Mouse (Mus musculus): ENCODE data around the gene Rhob. TPM values are rescaled to one million over a fixed set of nuclear protein-coding genes. Genes with fewer than 3 reads are reported as not detected.

Gene Rhob
- polyA plus RNA-seq, 1 experiment, result 299 TPM

GRCm38 (mm10) chr12:8458400-8458799 lies 41.4 kb downstream of the Rhob start:
- Histone ChIP-seq H3K4me1 (ENCODE audit: control insufficient read depth, insufficient read depth, low read length) (peaks cover 10% of the 10 kb centered on the region), H3K27ac (ENCODE audit: insufficient read depth, low read length) (no peak overlapping the region), H3K27me3 (ENCODE audit: control insufficient read depth, insufficient read depth, low read length) (no peaks in the 10 kb centered on the region), H3K4me3 (replicated peaks; ENCODE audit: insufficient read depth, low read depth, low read length) (no peak overlapping the region)
- 93% methylated on average over 8 of the region's 8 CpGs for WGBS
- TF ChIP-seq CTCF (IDR thresholded peaks at IDR 0.05; ENCODE audit: borderline replicate concordance, insufficient read depth, low read depth, low read length) (no peak), POLR2A (IDR thresholded peaks at IDR 0.05; ENCODE audit: borderline replicate concordance, insufficient read depth, low read length) (no peak)
- no peak for DNase-seq

DNA sequence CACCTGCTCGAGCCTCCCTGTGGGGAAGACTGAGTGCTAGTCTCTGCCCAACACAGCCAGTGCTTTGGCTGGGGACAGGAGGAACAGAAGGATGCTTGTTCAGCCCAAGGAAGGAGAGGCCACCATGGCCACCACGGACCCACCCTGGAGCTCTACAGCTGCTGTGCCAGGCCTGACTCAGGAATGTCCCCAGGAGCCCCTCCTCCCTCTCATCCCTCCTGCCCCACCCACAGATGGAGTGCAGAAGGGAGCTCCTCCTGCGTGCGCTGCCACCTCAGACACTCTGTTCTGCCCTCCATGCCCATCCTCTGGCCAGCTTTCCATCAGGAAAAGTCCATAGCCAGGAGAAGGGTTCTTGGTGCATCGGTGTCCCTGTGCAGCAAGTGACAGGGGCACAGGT lies 42.8 kb downstream of the Rhob start:
- H3K4me3 ChIP-seq (replicated peaks; ENCODE audit: insufficient read depth, low read depth, low read length), result no peak overlapping the region
- 52% methylated on average over 5 of the region's 5 CpGs for WGBS
- H3K4me1 ChIP-seq (ENCODE audit: control insufficient read depth, insufficient read depth, low read length), result peaks cover 12% of the 10 kb centered on the region
- no peaks in the 10 kb centered on the region for H3K27me3 ChIP-seq (ENCODE audit: control insufficient read depth, insufficient read depth, low read length)
- TF ChIP-seq POLR2A (IDR thresholded peaks at IDR 0.05; ENCODE audit: borderline replicate concordance, insufficient read depth, low read length), result no peak
- TF ChIP-seq CTCF (IDR thresholded peaks at IDR 0.05; ENCODE audit: borderline replicate concordance, insufficient read depth, low read depth, low read length), result no peak
- H3K27ac ChIP-seq (ENCODE audit: insufficient read depth, low read length), result no peak overlapping the region
- DNase-seq, result no peak

DNA sequence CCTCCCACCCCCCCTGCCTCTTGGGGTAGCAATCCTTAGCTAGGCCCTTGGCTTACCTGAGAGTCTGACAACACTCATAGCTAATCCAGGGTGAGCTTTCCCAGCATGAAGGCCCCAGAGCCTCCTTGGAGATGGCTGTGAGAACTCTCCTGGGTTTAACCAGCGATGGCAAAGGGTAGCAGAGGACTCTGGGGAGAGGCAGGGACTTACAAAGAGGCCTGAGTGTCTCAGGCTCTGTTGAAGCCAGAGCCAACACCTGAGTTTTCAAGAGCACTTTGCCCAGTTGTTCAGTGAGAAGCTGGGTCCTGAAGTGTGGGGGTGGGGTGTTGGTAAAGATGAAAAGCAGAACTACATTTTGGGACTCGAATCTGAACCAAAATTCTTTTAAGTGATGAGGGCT lies 44.8 kb downstream of the Rhob start:
- H3K27ac ChIP-seq (ENCODE audit: insufficient read depth, low read length), result no peak overlapping the region
- H3K27me3 ChIP-seq (ENCODE audit: control insufficient read depth, insufficient read depth, low read length), result no peaks in the 10 kb centered on the region
- TF ChIP-seq CTCF (IDR thresholded peaks at IDR 0.05; ENCODE audit: borderline replicate concordance, insufficient read depth, low read depth, low read length) (no peak), POLR2A (IDR thresholded peaks at IDR 0.05; ENCODE audit: borderline replicate concordance, insufficient read depth, low read length) (no peak)
- DNase-seq, result no peak
- H3K4me3 ChIP-seq (replicated peaks; ENCODE audit: insufficient read depth, low read depth, low read length), result no peak overlapping the region
- 80% methylated on average over 2 of the region's 2 CpGs for WGBS
- peaks cover 23% of the 10 kb centered on the region for H3K4me1 ChIP-seq (ENCODE audit: control insufficient read depth, insufficient read depth, low read length)

DNA sequence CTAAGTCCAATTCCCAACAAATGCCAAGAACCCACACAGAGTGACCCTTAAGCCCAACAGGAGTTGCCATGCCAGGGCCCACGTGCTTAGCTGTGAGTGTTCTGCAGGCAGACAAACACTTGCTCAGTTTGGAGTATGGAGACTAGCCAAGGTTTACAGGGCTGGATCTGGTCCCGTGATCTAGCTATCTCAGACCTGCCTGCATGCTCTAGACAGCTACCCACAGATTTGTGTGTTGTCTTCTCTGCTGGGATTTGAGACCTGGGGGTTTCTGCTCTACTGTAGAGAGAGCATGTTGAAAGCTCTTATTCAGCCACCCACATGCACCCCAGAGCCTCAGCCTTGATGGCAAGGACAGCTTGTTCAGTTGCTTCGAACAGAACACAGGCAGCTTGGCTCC lies 45.3 kb downstream of the Rhob start:
- H3K4me1 ChIP-seq (ENCODE audit: control insufficient read depth, insufficient read depth, low read length), result peaks cover 26% of the 10 kb centered on the region
- no peak for TF ChIP-seq POLR2A (IDR thresholded peaks at IDR 0.05; ENCODE audit: borderline replicate concordance, insufficient read depth, low read length)
- no peak for TF ChIP-seq CTCF (IDR thresholded peaks at IDR 0.05; ENCODE audit: borderline replicate concordance, insufficient read depth, low read depth, low read length)
- H3K4me3 ChIP-seq (replicated peaks; ENCODE audit: insufficient read depth, low read depth, low read length), result no peak overlapping the region
- H3K27ac ChIP-seq (ENCODE audit: insufficient read depth, low read length), result no peak overlapping the region
- 21% methylated on average over 3 of the region's 3 CpGs for WGBS
- DNase-seq, result peak in 1 of 2 experiments; percentile 41
- no peaks in the 10 kb centered on the region for H3K27me3 ChIP-seq (ENCODE audit: control insufficient read depth, insufficient read depth, low read length)

GRCm38 (mm10) chr12:8452766-8453621 lies 46.8 kb downstream of the Rhob start:
- H3K27ac ChIP-seq (ENCODE audit: insufficient read depth, low read length), result no peak overlapping the region
- peak; percentile 36 to 63 for DNase-seq
- H3K4me3 ChIP-seq (replicated peaks; ENCODE audit: insufficient read depth, low read depth, low read length), result no peak overlapping the region
- 57% methylated on average over 7 of the region's 7 CpGs for WGBS
- no peaks in the 10 kb centered on the region for H3K27me3 ChIP-seq (ENCODE audit: control insufficient read depth, insufficient read depth, low read length)
- peaks cover 26% of the 10 kb centered on the region for H3K4me1 ChIP-seq (ENCODE audit: control insufficient read depth, insufficient read depth, low read length)
- TF ChIP-seq POLR2A (IDR thresholded peaks at IDR 0.05; ENCODE audit: borderline replicate concordance, insufficient read depth, low read length), result no peak
- TF ChIP-seq CTCF (IDR thresholded peaks at IDR 0.05; ENCODE audit: borderline replicate concordance, insufficient read depth, low read depth, low read length), result no peak

- H3K27ac ChIP-seq (ENCODE audit: insufficient read depth, low read length), result no peak overlapping the region
- 60% methylated on average over 7 of the region's 7 CpGs for WGBS
- no peak overlapping the region for H3K4me3 ChIP-seq (replicated peaks; ENCODE audit: insufficient read depth, low read depth, low read length)
- H3K4me1 ChIP-seq (ENCODE audit: control insufficient read depth, insufficient read depth, low read length), result peaks cover 26% of the 10 kb centered on the region
- H3K27me3 ChIP-seq (ENCODE audit: control insufficient read depth, insufficient read depth, low read length), result no peaks in the 10 kb centered on the region
- peak; percentile 18 to 57 for DNase-seq
- no peak for TF ChIP-seq CTCF (IDR thresholded peaks at IDR 0.05; ENCODE audit: borderline replicate concordance, insufficient read depth, low read depth, low read length)
- TF ChIP-seq POLR2A (IDR thresholded peaks at IDR 0.05; ENCODE audit: borderline replicate concordance, insufficient read depth, low read length), result no peak
Measured at GRCm38 (mm10) chr12:8451571-8452485, 48.0 kb downstream of the Rhob start.

DNA sequence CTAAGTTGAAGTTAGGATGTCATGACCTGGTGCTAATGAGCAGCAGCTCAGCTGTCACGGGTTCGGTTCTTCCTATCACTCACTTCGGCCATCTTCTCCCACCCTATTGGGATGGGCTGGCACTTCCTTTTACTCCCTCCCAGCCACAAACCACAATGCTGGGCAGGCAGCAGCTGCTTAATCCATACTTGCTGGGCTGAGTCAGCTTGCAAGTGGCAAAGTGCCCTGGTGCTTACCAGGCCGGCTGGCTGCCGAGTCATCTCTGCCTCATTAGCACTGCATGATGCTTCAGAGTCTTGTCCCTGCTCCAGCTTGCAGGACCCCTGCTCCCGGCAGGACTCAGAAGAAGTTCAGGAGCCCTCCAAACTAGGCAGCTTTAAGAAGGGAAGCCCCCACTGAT lies 49.2 kb downstream of the Rhob start:
- 31% methylated on average over 6 of the region's 6 CpGs for WGBS

More for the DNA sequence above, 49.2 kb downstream of the Rhob start:
- no peak overlapping the region for H3K27ac ChIP-seq (ENCODE audit: insufficient read depth, low read length)
- H3K27me3 ChIP-seq (ENCODE audit: control insufficient read depth, insufficient read depth, low read length), result no peaks in the 10 kb centered on the region
- H3K4me3 ChIP-seq (replicated peaks; ENCODE audit: insufficient read depth, low read depth, low read length), result no peak overlapping the region
- DNase-seq, result peak; percentile 48 to 53
- TF ChIP-seq POLR2A (IDR thresholded peaks at IDR 0.05; ENCODE audit: borderline replicate concordance, insufficient read depth, low read length) (no peak), CTCF (IDR thresholded peaks at IDR 0.05; ENCODE audit: borderline replicate concordance, insufficient read depth, low read depth, low read length) (no peak)
- H3K4me1 ChIP-seq (ENCODE audit: control insufficient read depth, insufficient read depth, low read length), result peaks cover 28% of the 10 kb centered on the region

Measured in cerebellum, adult 2 months (tissue).